In the genomic region with DNA sequence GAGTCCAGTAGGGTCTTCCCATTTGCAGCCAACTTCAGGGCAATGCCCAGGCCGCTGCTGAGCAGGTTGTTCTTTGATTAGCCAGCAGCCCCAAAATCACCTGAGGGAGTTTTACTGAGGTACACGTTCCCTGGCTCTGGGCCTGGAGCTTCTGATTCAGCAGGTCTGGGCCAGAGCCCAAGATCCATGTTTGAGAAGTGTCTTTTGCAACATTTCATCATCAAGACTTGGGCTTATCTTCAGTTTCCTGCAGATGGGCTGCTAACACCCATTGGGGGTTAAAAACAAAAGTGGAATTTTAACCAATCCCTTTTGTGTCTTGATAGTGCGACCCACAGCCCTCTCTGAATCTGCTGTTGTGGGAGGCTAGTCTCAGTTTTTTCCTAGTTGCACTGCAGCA, we compare ENCODE assay signal across 13 mouse cellular contexts. TPM values are rescaled to one million over a fixed set of nuclear protein-coding genes. Genes with fewer than 3 reads are reported as not detected.
A peak's percentile ranks its signal among the peaks of the same experiment; 100 is the strongest.
DNase-seq lines count a peak whose midpoint lies in the region; ATAC-seq and TF ChIP-seq lines count a peak whose summit lies in the region.
"Had no signal": no experiment of that assay in that cellular context is flagged by ENCODE, and none has a peak within 500 bp of the region (broad histone marks: within the 10 kb centered on the region; RNA-seq: fewer than 3 reads in every experiment).

No protein-coding gene starts in this region.

- H3K27me3 ChIP-seq in liver, adult 2 months (ENCODE audit: control insufficient read depth, insufficient read depth, low read length), result no peaks in the 10 kb centered on the region
- H3K27me3 ChIP-seq in liver, embryonic 12.5 days (replicated peaks), result no peaks in the 10 kb centered on the region
- H3K27me3 ChIP-seq: heart, embryonic 12.5 days; hindbrain, embryonic 15.5 days; neural tube, embryonic 12.5 days had no signal

- no peaks in the 10 kb centered on the region for H3K36me3 ChIP-seq in liver, adult 2 months (ENCODE audit: control insufficient read depth, insufficient read depth, low read length)
- no peaks in the 10 kb centered on the region for H3K36me3 ChIP-seq in liver, embryonic 12.5 days
- H3K36me3 ChIP-seq: heart, embryonic 12.5 days; hindbrain, embryonic 15.5 days; neural tube, embryonic 12.5 days had no signal

- no peak for TF ChIP-seq POLR2A in liver, adult 2 months (IDR thresholded peaks at IDR 0.05; ENCODE audit: extremely low read depth, insufficient read depth, low read length)

- H3K9me3 ChIP-seq in liver, embryonic 12.5 days (replicated peaks), result no peaks in the 10 kb centered on the region
- H3K9me3 ChIP-seq: heart, embryonic 12.5 days; hindbrain, embryonic 15.5 days; neural tube, embryonic 12.5 days had no signal

- WGBS in liver, adult 2 months, result 12% methylated on average over 3 of the region's 3 CpGs
- 47% methylated on average over 3 of the region's 3 CpGs for WGBS in liver, embryonic 12.5 days (ENCODE audit: insufficient replicate concordance)

- H3K27ac ChIP-seq in liver, adult 2 months (replicated peaks; ENCODE audit: insufficient read depth, low read depth, low read length), result no peak overlapping the region; the same call in 1 of the 2 replicates
- H3K27ac ChIP-seq in liver, embryonic 12.5 days, result no peak overlapping the region
- H3K27ac ChIP-seq: hindbrain, embryonic 15.5 days; neural tube, embryonic 12.5 days had no signal

- peaks cover 4% of the 10 kb centered on the region; the same call in 1 of the 2 replicates for H3K79me2 ChIP-seq in liver, adult 2 months (ENCODE audit: control insufficient read depth, insufficient read depth, low read length)

- no peak overlapping the region for H3K4me3 ChIP-seq in liver, adult 2 months (ENCODE audit: insufficient read depth, low read depth, low read length)
- H3K4me3 ChIP-seq in liver, embryonic 12.5 days, result no peak overlapping the region
- H3K4me3 ChIP-seq: heart, embryonic 12.5 days; hindbrain, embryonic 15.5 days; neural tube, embryonic 12.5 days had no signal

- peak; percentile 79 for DNase-seq in liver, adult 2 months (ENCODE audit: extremely low read depth, low read depth, low spot score)
- peak; percentile 13 for DNase-seq in adrenal gland, postnatal 14 days
- DNase-seq in cerebellum, adult 9-10 months, result peak; percentile 32
- peak; percentile 51 for DNase-seq in lung, postnatal 36 days
- DNase-seq in gastrocnemius, postnatal 10 days, result no peak
- no peak for DNase-seq in urinary bladder, adult 18-20 months (ENCODE audit: low spot score in 2 of 2)
- DNase-seq: kidney, adult 9 months; thymus, postnatal 36 days had no signal

- ATAC-seq in liver, embryonic 12.5 days, result no peak

- TF ChIP-seq CTCF in liver, adult 2 months (IDR thresholded peaks at IDR 0.05; ENCODE audit: low read depth, low read length), result no peak

- no peak overlapping the region for H3K9ac ChIP-seq in liver, adult 2 months (ENCODE audit: low read depth, low read length)
- no peak overlapping the region for H3K9ac ChIP-seq in liver, embryonic 12.5 days
- H3K9ac ChIP-seq: heart, embryonic 12.5 days; hindbrain, embryonic 15.5 days; neural tube, embryonic 12.5 days had no signal

- peaks cover 14% of the 10 kb centered on the region; the same call in 1 of the 2 replicates for H3K4me1 ChIP-seq in liver, adult 2 months (ENCODE audit: control insufficient read depth, insufficient read depth, low read length)
- peaks cover 11% of the 10 kb centered on the region for H3K4me1 ChIP-seq in liver, embryonic 12.5 days
- H3K4me1 ChIP-seq: heart, embryonic 12.5 days; hindbrain, embryonic 15.5 days; neural tube, embryonic 12.5 days had no signal

- H3K4me2 ChIP-seq in liver, embryonic 12.5 days, result no peak overlapping the region
- H3K4me2 ChIP-seq: heart, embryonic 12.5 days; hindbrain, embryonic 15.5 days; liver, embryonic 11.5 days; neural tube, embryonic 12.5 days had no signal

RNA-seq across cellular contexts. Expression of a gene that starts 10.3 kb away (rescaled TPM):
- 15.0 and 18.6 TPM in 2 replicates for total RNA-seq in liver, adult 2 months (2014; rRNA removed)
- polyA plus RNA-seq in liver, adult 2 months (2012; rRNA removed), result 2.1 and 2.4 TPM in 2 replicates
- 3.7 and 3.9 TPM in 2 replicates for polyA plus RNA-seq in liver, embryonic 12.5 days (2016; fragmentation: Nextera tagmentation; extraction: Ambion mirVana)
- 15.7 and 18.1 TPM in 2 replicates for total RNA-seq in adrenal gland, postnatal 14 days (2021)
- total RNA-seq in gastrocnemius, postnatal 10 days (2021), result 10 to 100 TPM; 10.8 to 11.5 TPM

Comparison
In these comparisons a context has a peak if more than half of its experiments do, and no peak if none do; other contexts are left out.
1. DNase-seq: peak in liver, adult 2 months (single experiment), adrenal gland, postnatal 14 days (single experiment), cerebellum, adult 9-10 months (single experiment) and lung, postnatal 36 days (single experiment); none in gastrocnemius, postnatal 10 days (single experiment) and urinary bladder, adult 18-20 months (0 of 2).